Mouse (Mus musculus) liver, embryonic 16.5 days (tissue): ENCODE measurements around the gene Atg101. TPM values are rescaled to one million over a fixed set of nuclear protein-coding genes. Genes with fewer than 3 reads are reported as not detected.

Experiments
- polyA plus RNA-seq: library from polyadenylated mRNA; unstranded; fragments of >200 nt; fragmentation: Nextera tagmentation; extraction: Ambion mirVana; gene quantifications from 2 replicates; pipeline ENCODE4 v1.2.1, GENCODE M21; 2015

Atg101 gene
- polyA plus RNA-seq, 1 experiment from 2014 or later = 26.1 TPM

Other genes starting within 250 kb of the Atg101 start
- not detected in 2 replicates for gene Gm47841, start 236.9 kb upstream of the Atg101 start, polyA plus RNA-seq
- 0.07 TPM in 2 replicates for gene Fignl2, start 205.7 kb upstream of the Atg101 start, polyA plus RNA-seq
- not detected in 2 replicates for gene Ankrd33, start 168.5 kb upstream of the Atg101 start, polyA plus RNA-seq
- gene Acvrl1, start 155.8 kb upstream of the Atg101 start, polyA plus RNA-seq = 2.3 and 3.2 TPM in 2 replicates
- 2.0 and 2.1 TPM in 2 replicates for gene Acvr1b, start 110.2 kb upstream of the Atg101 start, polyA plus RNA-seq
- gene Grasp, start 60.1 kb upstream of the Atg101 start, polyA plus RNA-seq = 0.36 and 0.54 TPM in 2 replicates
- gene Nr4a1, start 30.0 kb upstream of the Atg101 start, polyA plus RNA-seq = 0.67 and 0.69 TPM in 2 replicates
- 0.72 and 0.81 TPM in 2 replicates for gene 6030408B16Rik, start 8.9 kb downstream of the Atg101 start, polyA plus RNA-seq
- gene Krt80, start 85.9 kb downstream of the Atg101 start, polyA plus RNA-seq = 0.32 and 0.52 TPM in 2 replicates
- gene Krt7, start 126.8 kb downstream of the Atg101 start, polyA plus RNA-seq = 2.4 and 3.4 TPM in 2 replicates
- not detected in 2 replicates for gene Krt87, start 154.5 kb downstream of the Atg101 start, polyA plus RNA-seq
- not detected in 2 replicates for gene Krt88, start 163.5 kb downstream of the Atg101 start, polyA plus RNA-seq
- not detected in 2 replicates for gene Krt81, start 179.5 kb downstream of the Atg101 start, polyA plus RNA-seq
- gene Krt86, start 189.2 kb downstream of the Atg101 start, polyA plus RNA-seq = not detected in 2 replicates
- 0.26 and 0.57 TPM in 2 replicates for gene Krt83, start 207.2 kb downstream of the Atg101 start, polyA plus RNA-seq
- not detected in 2 replicates for gene Gm49425, start 233.0 kb downstream of the Atg101 start, polyA plus RNA-seq
- gene Krt84, start 248.5 kb downstream of the Atg101 start, polyA plus RNA-seq = not detected in 2 replicates